Mouse (Mus musculus) forebrain, embryonic 13.5 days (tissue): ENCODE measurements around the gene Adcy9. TPM values are rescaled to one million over a fixed set of nuclear protein-coding genes. Genes with fewer than 3 reads are reported as not detected.

Experiments
- ATAC-seq: fragments of 200-750 bp; cut with Nextera tagmentation; 2 replicates; pipeline ENCODE4 v1.8.0; 2017
- H3K27ac ChIP-seq: fragments of 300-500 bp; sonication (generic); 2 replicates; pipeline ENCODE4 v1.5.1; 2015; ENCODE audit warnings: inconsistent platforms, mild to moderate bottlenecking, moderate library complexity
- H3K27me3 ChIP-seq: fragments of 300-500 bp; sonication (generic); 2 replicates; pipeline ENCODE4 v1.6.1; 2015; ENCODE audit warnings: mild to moderate bottlenecking, inconsistent platforms
- H3K36me3 ChIP-seq: fragments of 300-500 bp; sonication (generic); 2 replicates; pipeline ENCODE4 v1.6.1; 2015; ENCODE audit warnings: mild to moderate bottlenecking, inconsistent platforms; ENCODE audit not compliant: poor library complexity, severe bottlenecking
- H3K4me1 ChIP-seq: fragments of 300-500 bp; sonication (generic); 2 replicates; pipeline ENCODE4 v1.6.1; 2015; ENCODE audit warnings: inconsistent platforms
- H3K4me2 ChIP-seq: fragments of 300-500 bp; sonication (generic); 2 replicates; pipeline ENCODE4 v1.6.1; 2015; ENCODE audit warnings: inconsistent platforms, mild to moderate bottlenecking, moderate library complexity
- H3K4me3 ChIP-seq: fragments of 300-500 bp; sonication (generic); 2 replicates; pipeline ENCODE4 v1.5.1; 2015; ENCODE audit warnings: mild to moderate bottlenecking, inconsistent platforms
- H3K9ac ChIP-seq: fragments of 300-500 bp; sonication (generic); 2 replicates; pipeline ENCODE4 v1.6.1; 2015; ENCODE audit warnings: mild to moderate bottlenecking, inconsistent platforms
- H3K9me3 ChIP-seq: fragments of 300-500 bp; sonication (generic); replicated peaks from 2 replicates; pipeline ENCODE4 v1.6.1; 2016; ENCODE audit warnings: inconsistent platforms
- WGBS: fragments of 180-500 bp; shearing (Covaris S2); methylation state at CpG from one replicate; pipeline ENCODE4 v1.1.7; 2015; 5-methylcytosine and 5-hydroxymethylcytosine counted together
- polyA plus RNA-seq: library from polyadenylated mRNA; unstranded; fragments of >200 nt; fragmentation: Nextera tagmentation; extraction: Ambion mirVana; gene quantifications from 2 replicates; pipeline ENCODE4 v1.2.1, GENCODE M21; 2015

The Adcy9 gene
- polyA plus RNA-seq, result 1.0 and 1.3 TPM in 2 replicates

GRCm38 (mm10) chr16:4420298-4421054 is at the start of gene Adcy9:
Adcy9 (minus strand) TSS chr16:4420498.
- peaks cover 20% of the 10 kb centered on the region for H3K27me3 ChIP-seq
- peak; percentile 91 for ATAC-seq
- H3K36me3 ChIP-seq, result no peaks in the 10 kb centered on the region
- peaks cover 34% of the 10 kb centered on the region for H3K4me1 ChIP-seq
- H3K27ac ChIP-seq, result peak within 1 kb of the TSS; percentile 66
- peak within 1 kb of the TSS; percentile 98 for H3K4me2 ChIP-seq
- peak within 1 kb of the TSS; percentile 82 for H3K9ac ChIP-seq
- H3K4me3 ChIP-seq, result peak within 1 kb of the TSS; percentile 79
- no peaks in the 10 kb centered on the region for H3K9me3 ChIP-seq
- WGBS, result under 1% methylated on average over 37 of the region's 64 CpGs

- no peak overlapping the region for H3K4me3 ChIP-seq
- H3K9ac ChIP-seq, result no peak overlapping the region
- no peak overlapping the region for H3K4me2 ChIP-seq
- no peaks in the 10 kb centered on the region for H3K36me3 ChIP-seq
- H3K4me1 ChIP-seq, result peaks cover 5% of the 10 kb centered on the region; the same call in 1 of the 2 replicates
- H3K9me3 ChIP-seq, result no peaks in the 10 kb centered on the region
- no peak for ATAC-seq
- H3K27me3 ChIP-seq, result no peaks in the 10 kb centered on the region
- 73% methylated on average over 10 of the region's 10 CpGs for WGBS
- H3K27ac ChIP-seq, result no peak overlapping the region
Measured at GRCm38 (mm10) chr16:4469599-4470352, 49.5 kb upstream of the Adcy9 start.

- Histone ChIP-seq H3K36me3 (no peaks in the 10 kb centered on the region), H3K4me2 (no peak overlapping the region), H3K9me3 (no peaks in the 10 kb centered on the region), H3K27ac (no peak overlapping the region), H3K4me3 (no peak overlapping the region), H3K4me1 (no peaks in the 10 kb centered on the region), H3K27me3 (no peaks in the 10 kb centered on the region), H3K9ac (no peak overlapping the region)
- 84% methylated on average over 9 of the region's 9 CpGs for WGBS
- ATAC-seq, result no peak
Measured at GRCm38 (mm10) chr16:4464529-4465089, 44.3 kb upstream of the Adcy9 start.

- no peaks in the 10 kb centered on the region for H3K27me3 ChIP-seq
- H3K4me3 ChIP-seq, result no peak overlapping the region
- no peak overlapping the region for H3K9ac ChIP-seq
- no peak for ATAC-seq
- H3K4me1 ChIP-seq, result no peaks in the 10 kb centered on the region
- H3K4me2 ChIP-seq, result no peak overlapping the region
- no peak overlapping the region for H3K27ac ChIP-seq
- 83% methylated on average over 3 of the region's 3 CpGs for WGBS
- H3K9me3 ChIP-seq, result no peaks in the 10 kb centered on the region
- no peaks in the 10 kb centered on the region for H3K36me3 ChIP-seq
Measured at GRCm38 (mm10) chr16:4457927-4458326, 37.6 kb upstream of the Adcy9 start.

- ATAC-seq, result no peak
- whole genome bisulfite sequencing, result 89% methylated on average over 5 of the region's 5 CpGs
Measured at GRCm38 (mm10) chr16:4456391-4456790, 36.1 kb upstream of the Adcy9 start.

GRCm38 (mm10) chr16:4455693-4456092 is 35.4 kb upstream of the Adcy9 start:
- Histone ChIP-seq H3K27me3 (no peaks in the 10 kb centered on the region), H3K4me1 (no peaks in the 10 kb centered on the region), H3K36me3 (no peaks in the 10 kb centered on the region), H3K4me3 (no peak overlapping the region), H3K4me2 (no peak overlapping the region), H3K27ac (no peak overlapping the region), H3K9me3 (no peaks in the 10 kb centered on the region), H3K9ac (no peak overlapping the region)
- ATAC-seq, result no peak
- 83% methylated on average over 4 of the region's 4 CpGs for WGBS

More at GRCm38 (mm10) chr16:4456391-4456790, 36.1 kb upstream of the Adcy9 start:
- Histone ChIP-seq H3K4me2 (no peak overlapping the region), H3K4me1 (no peaks in the 10 kb centered on the region), H3K9me3 (no peaks in the 10 kb centered on the region), H3K27ac (no peak overlapping the region), H3K27me3 (no peaks in the 10 kb centered on the region), H3K9ac (no peak overlapping the region), H3K4me3 (no peak overlapping the region), H3K36me3 (no peaks in the 10 kb centered on the region)

GRCm38 (mm10) chr16:4454563-4454962 is 34.3 kb upstream of the Adcy9 start:
- no peak overlapping the region for H3K9ac ChIP-seq
- no peaks in the 10 kb centered on the region for H3K9me3 ChIP-seq
- no peak overlapping the region for H3K27ac ChIP-seq
- no peak overlapping the region for H3K4me3 ChIP-seq
- WGBS, result 82% methylated on average over 7 of the region's 7 CpGs
- H3K36me3 ChIP-seq, result no peaks in the 10 kb centered on the region
- no peaks in the 10 kb centered on the region for H3K4me1 ChIP-seq
- H3K4me2 ChIP-seq, result no peak overlapping the region
- no peak for ATAC-seq
- no peaks in the 10 kb centered on the region for H3K27me3 ChIP-seq

- no peaks in the 10 kb centered on the region for H3K36me3 ChIP-seq
- no peak overlapping the region for H3K9ac ChIP-seq
- H3K4me2 ChIP-seq, result no peak overlapping the region
- no peaks in the 10 kb centered on the region for H3K27me3 ChIP-seq
- no peaks in the 10 kb centered on the region for H3K9me3 ChIP-seq
- no peak overlapping the region for H3K27ac ChIP-seq
- 97% methylated on average over 6 of the region's 6 CpGs for WGBS
- ATAC-seq, result no peak
- no peaks in the 10 kb centered on the region for H3K4me1 ChIP-seq
- H3K4me3 ChIP-seq, result no peak overlapping the region
Measured at GRCm38 (mm10) chr16:4449418-4449817, 29.1 kb upstream of the Adcy9 start.

GRCm38 (mm10) chr16:4448235-4448634 is 27.9 kb upstream of the Adcy9 start:
- Histone ChIP-seq H3K4me3 (no peak overlapping the region), H3K9ac (no peak overlapping the region), H3K4me2 (no peak overlapping the region), H3K4me1 (no peaks in the 10 kb centered on the region), H3K36me3 (no peaks in the 10 kb centered on the region), H3K9me3 (no peaks in the 10 kb centered on the region), H3K27ac (no peak overlapping the region), H3K27me3 (no peaks in the 10 kb centered on the region)
- 0 out of 2 replicates have a peak, but pooled peaks have one; percentile 41 for ATAC-seq
- WGBS, result 48% methylated on average over 9 of the region's 9 CpGs

GRCm38 (mm10) chr16:4446395-4446794 is 26.1 kb upstream of the Adcy9 start:
- Histone ChIP-seq H3K27me3 (no peaks in the 10 kb centered on the region), H3K9ac (no peak overlapping the region), H3K9me3 (no peaks in the 10 kb centered on the region), H3K4me2 (no peak overlapping the region), H3K4me3 (no peak overlapping the region), H3K27ac (no peak overlapping the region), H3K36me3 (no peaks in the 10 kb centered on the region), H3K4me1 (no peaks in the 10 kb centered on the region)
- ATAC-seq, result no peak
- 86% methylated on average over 4 of the region's 4 CpGs for WGBS

- ATAC-seq, result no peak
- no peak overlapping the region for H3K4me2 ChIP-seq
- H3K4me3 ChIP-seq, result no peak overlapping the region
- H3K27me3 ChIP-seq, result no peaks in the 10 kb centered on the region
- 66% methylated on average over 1 of the region's 1 CpGs for WGBS
- no peak overlapping the region for H3K27ac ChIP-seq
- no peaks in the 10 kb centered on the region for H3K4me1 ChIP-seq
- no peak overlapping the region for H3K9ac ChIP-seq
- H3K36me3 ChIP-seq, result no peaks in the 10 kb centered on the region
- H3K9me3 ChIP-seq, result no peaks in the 10 kb centered on the region
Measured at GRCm38 (mm10) chr16:4444378-4444777, 24.1 kb upstream of the Adcy9 start.
